Mouse (Mus musculus) heart, embryonic 16.5 days (tissue): Measurements from ENCODE around the gene Celf5. TPM values are rescaled to one million over a fixed set of nuclear protein-coding genes. Genes with fewer than 3 reads are reported as not detected.
A peak's percentile ranks its signal among the peaks of the same experiment; 100 is the strongest.
"Not testable (repeated sequence)": the region's sequence is repeated elsewhere in the genome, so short reads cannot be mapped to it uniquely, and the experiment has no call there.

Experiments
- ATAC-seq: fragments of 200-750 bp; cut with Nextera tagmentation; replicated peaks from 2 replicates; pipeline ENCODE4 v1.8.0; 2017; ENCODE audit warnings: moderate number of reproducible peaks; ENCODE audit not compliant: insufficient read depth, low FRiP score; ENCODE audit errors: extremely low read depth
- H3K27ac ChIP-seq: fragments of 300-500 bp; sonication (generic); 2 replicates; pipeline ENCODE4 v1.5.1; 2014; ENCODE audit warnings: mild to moderate bottlenecking, low read length, control low read depth, moderate library complexity
- H3K27me3 ChIP-seq: fragments of 300-500 bp; sonication (generic); 2 replicates; pipeline ENCODE4 v1.6.1; 2014; ENCODE audit warnings: low read length, mixed read lengths; ENCODE audit not compliant: control insufficient read depth, insufficient read depth
- H3K36me3 ChIP-seq: fragments of 300-500 bp; sonication (generic); 2 replicates; pipeline ENCODE4 v1.6.1; 2014; ENCODE audit not compliant: control insufficient read depth, insufficient read depth
- H3K4me1 ChIP-seq: fragments of 300-500 bp; sonication (generic); 2 replicates; pipeline ENCODE4 v1.6.1; 2014; ENCODE audit warnings: low read length, mixed read lengths; ENCODE audit not compliant: control insufficient read depth, insufficient read depth
- H3K4me2 ChIP-seq: fragments of 300-500 bp; sonication (generic); 2 replicates; pipeline ENCODE4 v1.6.1; 2014; ENCODE audit warnings: low read depth, mild to moderate bottlenecking, control low read depth, low read length
- H3K4me3 ChIP-seq: fragments of 300-500 bp; sonication (generic); 2 replicates; pipeline ENCODE4 v1.5.1; 2014; ENCODE audit warnings: mild to moderate bottlenecking, control low read depth, low read length
- H3K9ac ChIP-seq: fragments of 300-500 bp; sonication (generic); 2 replicates; pipeline ENCODE4 v1.6.1; 2014; ENCODE audit warnings: low read length, control low read depth
- H3K9me3 ChIP-seq: fragments of 300-500 bp; sonication (generic); replicated peaks from 2 replicates; pipeline ENCODE4 v1.6.1; 2016; ENCODE audit warnings: low read length; ENCODE audit not compliant: control insufficient read depth
- WGBS: fragments of 180-500 bp; shearing (Covaris S2); extraction: QIAGEN DNeasy Blood & Tissue Kit; methylation state at CpG from one replicate; pipeline ENCODE4 v1.1.7; 2014; 5-methylcytosine and 5-hydroxymethylcytosine counted together
- polyA plus RNA-seq: library from polyadenylated mRNA; unstranded; fragments of >200 nt; fragmentation: Nextera tagmentation; extraction: Ambion mirVana; gene quantifications from 2 replicates; pipeline ENCODE4 v1.2.1, GENCODE M21; 2015

Celf5 gene
- polyA plus RNA-seq, 1 experiment from 2014 or later, result 0.24 TPM

DNA sequence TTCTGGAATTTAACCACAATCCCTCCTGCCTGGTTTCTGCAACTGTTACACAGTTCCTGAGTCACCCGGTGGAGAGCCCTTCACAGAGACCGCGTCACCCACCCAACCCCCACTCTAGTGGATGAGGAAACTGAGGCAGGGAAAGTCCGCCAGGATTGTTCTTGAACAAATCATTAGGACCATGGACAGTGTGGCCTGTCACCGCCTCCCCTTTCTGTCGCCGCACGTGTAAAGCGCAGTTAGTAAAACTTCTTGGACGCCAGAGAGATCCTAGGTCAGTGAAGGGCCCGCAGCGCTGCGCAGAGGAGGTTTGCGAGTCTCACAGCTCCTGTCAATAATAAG is 29.6 kb downstream of the Celf5 start:
- no peaks in the 10 kb centered on the region for H3K36me3 ChIP-seq
- no peak overlapping the region for H3K4me3 ChIP-seq
- H3K27me3 ChIP-seq, result peaks cover 65% of the 10 kb centered on the region
- H3K4me1 ChIP-seq, result peaks cover 3% of the 10 kb centered on the region; the same call in 1 of the 2 replicates
- no peak for ATAC-seq
- no peaks in the 10 kb centered on the region for H3K9me3 ChIP-seq
- 4% methylated on average over 13 of the region's 14 CpGs for WGBS
- no peak overlapping the region for H3K27ac ChIP-seq
- no peak overlapping the region for H3K4me2 ChIP-seq
- no peak overlapping the region for H3K9ac ChIP-seq

DNA sequence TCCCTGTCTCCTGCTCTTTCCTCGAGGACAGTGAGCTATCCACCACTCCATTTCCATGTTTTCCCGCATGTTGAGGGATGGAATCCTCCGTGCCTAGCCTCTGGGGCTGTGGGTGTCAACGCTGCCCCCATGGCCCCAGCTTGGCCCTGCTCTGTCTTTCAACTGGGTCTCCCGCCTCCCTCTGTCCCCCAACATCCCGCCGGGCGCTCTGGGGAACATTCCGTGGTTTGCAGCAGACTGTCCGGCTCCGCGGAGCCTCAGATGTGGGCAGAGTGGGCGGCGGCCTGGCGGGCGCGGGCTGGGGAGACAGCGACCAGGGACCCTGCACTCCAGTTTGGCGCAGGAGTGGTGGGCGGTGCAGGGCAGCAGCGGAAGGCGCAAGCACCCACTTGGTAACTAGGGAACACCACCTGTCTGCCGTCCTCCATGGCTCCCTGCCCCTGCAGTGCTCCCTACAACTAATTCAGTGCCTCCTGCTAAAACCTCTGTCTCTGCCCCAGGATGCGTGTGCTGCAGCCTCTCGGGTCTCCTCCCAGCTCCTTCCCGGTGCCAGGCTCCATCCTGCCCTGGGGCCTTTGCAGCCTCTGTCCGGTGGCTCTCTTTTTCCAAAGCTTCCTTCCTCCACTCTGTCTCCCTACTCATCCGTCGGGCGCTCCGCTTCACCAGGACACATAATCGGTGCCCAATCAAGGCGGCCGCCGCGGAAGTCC is 30.1 kb downstream of the Celf5 start:
- H3K4me2 ChIP-seq, result no peak overlapping the region
- no peaks in the 10 kb centered on the region for H3K36me3 ChIP-seq
- ATAC-seq, result no peak
- H3K4me1 ChIP-seq, result peaks cover 3% of the 10 kb centered on the region; the same call in 1 of the 2 replicates
- H3K9ac ChIP-seq, result no peak overlapping the region
- no peak overlapping the region for H3K27ac ChIP-seq
- H3K27me3 ChIP-seq, result peaks cover 61% of the 10 kb centered on the region
- H3K9me3 ChIP-seq, result no peaks in the 10 kb centered on the region
- no peak overlapping the region for H3K4me3 ChIP-seq
- WGBS, result 7% methylated on average over 36 of the region's 36 CpGs

DNA sequence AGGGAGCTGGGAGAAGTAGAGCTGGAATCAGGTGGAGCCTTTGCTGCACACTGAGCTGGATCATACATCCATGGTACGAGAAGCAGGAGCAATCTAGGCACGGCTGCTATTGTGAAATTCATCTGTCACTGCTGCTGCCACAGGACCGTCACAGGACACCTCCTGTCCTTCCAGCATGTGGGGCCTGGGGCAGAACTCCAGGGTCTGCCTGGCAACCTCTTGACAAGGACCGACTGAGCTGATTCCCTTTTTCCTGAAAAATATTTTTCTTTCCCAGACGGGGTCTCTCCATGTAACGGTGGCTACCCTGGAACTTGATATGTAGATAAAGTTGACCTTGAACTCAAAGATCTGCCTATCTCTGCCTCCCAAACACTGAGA is 31.2 kb downstream of the Celf5 start:
- no peaks in the 10 kb centered on the region for H3K36me3 ChIP-seq
- ATAC-seq, result no peak
- H3K9ac ChIP-seq, result no peak overlapping the region
- H3K27ac ChIP-seq, result no peak overlapping the region
- no peaks in the 10 kb centered on the region for H3K9me3 ChIP-seq
- H3K4me1 ChIP-seq, result peaks cover 3% of the 10 kb centered on the region; the same call in 1 of the 2 replicates
- WGBS, result 37% methylated on average over 6 of the region's 6 CpGs
- no peak overlapping the region for H3K4me2 ChIP-seq
- H3K27me3 ChIP-seq, result peaks cover 55% of the 10 kb centered on the region
- H3K4me3 ChIP-seq, result no peak overlapping the region

DNA sequence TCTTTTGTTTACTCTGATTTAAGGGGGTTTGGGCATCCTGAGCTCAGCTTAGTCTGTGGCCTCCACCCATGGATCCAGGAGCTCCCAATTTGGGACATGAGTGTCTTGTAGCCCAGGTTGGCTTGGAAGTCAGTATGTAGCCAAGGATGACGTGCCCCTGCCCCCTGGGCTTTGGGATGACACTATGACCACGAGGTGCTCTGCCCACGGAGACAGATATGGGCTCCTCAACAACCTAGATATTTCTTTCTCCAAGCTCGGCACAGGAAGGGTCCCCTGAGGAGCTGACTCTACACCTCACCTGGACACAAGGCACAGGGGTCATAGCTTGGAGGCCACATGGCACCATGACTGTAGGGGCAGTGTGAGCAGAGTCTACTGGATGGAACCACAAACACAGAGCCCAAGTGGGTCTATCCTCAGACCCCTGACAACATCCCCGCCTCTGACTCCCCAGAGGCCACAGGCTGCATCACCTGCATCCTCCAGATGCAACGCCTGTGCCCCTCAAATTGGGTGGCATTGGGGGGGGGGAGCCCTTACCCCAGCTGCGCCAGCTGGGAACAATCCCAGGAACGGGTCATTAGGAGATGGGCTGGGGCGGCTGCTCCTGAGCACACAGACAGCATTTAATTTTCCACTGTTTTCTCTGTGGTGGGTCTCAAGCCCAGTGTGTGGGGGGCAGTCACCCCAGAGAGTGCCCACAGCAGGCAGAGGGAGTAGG is 31.7 kb downstream of the Celf5 start:
- peaks cover 3% of the 10 kb centered on the region; the same call in 1 of the 2 replicates for H3K4me1 ChIP-seq
- no peak for ATAC-seq
- no peak overlapping the region for H3K4me3 ChIP-seq
- no peaks in the 10 kb centered on the region for H3K36me3 ChIP-seq
- no peak overlapping the region for H3K27ac ChIP-seq
- H3K27me3 ChIP-seq, result peaks cover 50% of the 10 kb centered on the region
- 59% methylated on average over 9 of the region's 9 CpGs for WGBS
- H3K9me3 ChIP-seq, result no peaks in the 10 kb centered on the region
- no peak overlapping the region for H3K9ac ChIP-seq
- H3K4me2 ChIP-seq, result no peak overlapping the region

DNA sequence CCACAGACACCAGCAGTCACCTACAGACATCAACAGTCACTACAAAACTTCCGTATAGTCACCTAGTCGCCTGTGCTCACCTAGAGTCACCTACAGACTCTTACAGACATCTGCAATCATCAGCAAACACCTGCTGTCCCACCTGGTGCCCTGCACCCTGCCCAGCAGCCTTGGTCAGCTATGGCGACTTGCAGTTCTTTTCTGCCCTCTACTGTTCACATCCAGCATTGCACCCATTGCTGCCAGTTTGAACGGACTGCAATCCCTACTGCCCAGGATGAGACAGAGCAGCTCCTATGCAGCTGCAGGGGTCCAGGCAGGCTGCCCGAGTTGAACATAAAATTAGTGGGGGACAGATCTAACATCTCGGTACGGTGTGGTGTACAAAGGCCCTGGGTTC is 32.4 kb downstream of the Celf5 start:
- Histone ChIP-seq H3K27me3 (peaks cover 45% of the 10 kb centered on the region), H3K4me2 (no peak overlapping the region), H3K9ac (no peak overlapping the region), H3K9me3 (no peaks in the 10 kb centered on the region), H3K27ac (no peak overlapping the region), H3K4me3 (no peak overlapping the region), H3K4me1 (peaks cover 3% of the 10 kb centered on the region; the same call in 1 of the 2 replicates), H3K36me3 (no peaks in the 10 kb centered on the region)
- 0 out of 2 replicates have a peak, but pooled peaks have one; percentile 49 for ATAC-seq
- WGBS, result 1% methylated on average over 7 of the region's 7 CpGs

DNA sequence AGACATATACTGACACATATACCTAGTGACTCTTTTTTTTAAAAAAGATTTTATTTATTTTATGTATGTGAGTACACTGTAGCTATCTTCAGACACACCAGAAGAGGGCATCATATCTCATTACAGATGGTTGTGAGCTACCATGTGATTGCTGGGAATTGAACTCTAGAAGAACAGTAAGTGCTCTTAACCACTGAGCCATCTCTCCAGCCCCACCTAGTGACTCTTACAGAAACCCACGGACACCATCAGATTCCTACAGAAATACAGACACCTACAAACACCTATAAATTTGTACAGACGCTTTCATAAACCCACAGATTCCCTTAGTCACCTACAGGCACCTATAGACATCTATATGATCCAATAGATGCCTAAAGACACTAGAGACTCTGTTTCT is 37.0 kb downstream of the Celf5 start:
- H3K9me3 ChIP-seq, H3K4me3 ChIP-seq, H3K27me3 ChIP-seq, H3K27ac ChIP-seq, ATAC-seq, H3K9ac ChIP-seq, H3K4me1 ChIP-seq, H3K36me3 ChIP-seq, H3K4me2 ChIP-seq: not testable (repeated sequence)
- 20% methylated on average over 2 of the region's 2 CpGs for WGBS

DNA sequence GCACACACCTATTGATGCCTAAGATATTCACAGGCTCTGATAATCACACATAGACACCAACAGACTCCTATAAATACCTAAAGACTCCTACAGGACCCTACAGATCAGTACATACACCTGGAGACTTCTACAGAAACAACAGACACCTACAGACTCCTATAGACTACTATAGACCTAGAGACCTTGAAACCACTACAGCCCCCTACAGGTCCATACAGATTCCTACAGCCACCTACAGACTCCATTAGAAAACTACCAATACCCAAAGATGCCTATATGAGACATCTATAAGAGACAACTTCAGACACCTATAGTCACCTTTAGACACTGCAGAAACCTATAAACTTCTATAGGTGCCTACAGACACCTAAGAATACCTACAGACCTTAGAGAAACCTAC is 41.5 kb downstream of the Celf5 start:
- ATAC-seq, result no peak
- Histone ChIP-seq H3K36me3 (no peaks in the 10 kb centered on the region), H3K27ac (no peak overlapping the region), H3K4me3 (no peak overlapping the region), H3K4me2 (no peak overlapping the region), H3K9me3 (no peaks in the 10 kb centered on the region), H3K4me1 (no peaks in the 10 kb centered on the region), H3K27me3 (0 out of 2 replicates have a peak, but pooled peaks cover 2% of the 10 kb centered on the region), H3K9ac (no peak overlapping the region)

DNA sequence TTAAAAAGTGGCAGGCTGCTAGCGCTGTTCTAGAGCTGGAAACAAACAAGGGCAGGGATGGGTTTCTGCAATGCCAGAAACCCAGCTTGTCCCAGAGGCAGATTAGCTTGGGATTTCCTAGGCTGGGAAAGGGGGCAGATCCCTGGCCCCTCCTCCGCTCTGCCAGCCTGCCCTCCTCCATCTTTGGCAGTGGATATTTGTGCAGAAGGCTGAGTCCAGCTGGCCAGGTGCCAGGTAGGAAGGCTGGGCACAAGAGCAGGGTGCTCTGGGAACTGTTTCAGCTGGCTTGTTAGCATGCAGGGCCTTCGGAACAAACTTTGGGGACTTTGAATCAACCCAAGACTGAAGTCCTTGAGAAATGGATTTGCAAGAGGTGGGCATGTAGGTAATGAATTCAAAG is 47.1 kb downstream of the Celf5 start:
- 53% methylated on average over 3 of the region's 3 CpGs for WGBS
- H3K27ac ChIP-seq, result peak overlapping the region; percentile 69
- H3K4me3 ChIP-seq, result no peak overlapping the region
- H3K4me2 ChIP-seq, result no peak overlapping the region; the same call in 1 of the 2 replicates
- H3K36me3 ChIP-seq, result no peaks in the 10 kb centered on the region
- ATAC-seq, result no peak; the same call in 1 of the 2 replicates
- no peaks in the 10 kb centered on the region for H3K27me3 ChIP-seq
- H3K9me3 ChIP-seq, result no peaks in the 10 kb centered on the region
- H3K9ac ChIP-seq, result peak overlapping the region; percentile 22; the same call in 1 of the 2 replicates
- H3K4me1 ChIP-seq, result peaks cover 33% of the 10 kb centered on the region
